Mouse (Mus musculus): ENCODE results near the gene Ctsll3. TPM values are rescaled to one million over a fixed set of nuclear protein-coding genes. Genes with fewer than 3 reads are reported as not detected.
A peak's percentile ranks its signal among the peaks of the same experiment; 100 is the strongest.

The Ctsll3 gene
- total and polyA plus RNA-seq, 3 experiments: not detected

GRCm38 (mm10) chr13:60819469-60819868 lies 16.8 kb upstream of the Ctsll3 start:
- DNase-seq (ENCODE audit: low read depth, low spot score): peak; percentile 4
- no peaks in the 10 kb centered on the region for H3K4me1 ChIP-seq (ENCODE audit: control insufficient read depth in 1 of 2, insufficient read depth in 2 of 2, low read length in 2 of 2)
- H3K36me3 ChIP-seq (ENCODE audit: control insufficient read depth in 1 of 2, insufficient read depth in 2 of 2, low read length in 2 of 2): no peaks in the 10 kb centered on the region

GRCm38 (mm10) chr13:60813722-60814121 lies 11.1 kb upstream of the Ctsll3 start:
- Histone ChIP-seq H3K9ac (ENCODE audit: control insufficient read depth, low read depth, low read length, poor library complexity, severe bottlenecking) (no peak overlapping the region), H3K9me3 (replicated peaks; ENCODE audit: insufficient read depth, low read length) (no peaks in the 10 kb centered on the region), H3K27ac (ENCODE audit: control insufficient read depth, low read depth, low read length) (no peak overlapping the region), H3K4me1 (ENCODE audit: control insufficient read depth in 1 of 2, insufficient read depth in 2 of 2, low read length in 2 of 2) (no peaks in the 10 kb centered on the region), H3K27me3 (ENCODE audit: control insufficient read depth in 1 of 2, insufficient read depth in 2 of 2, low read length in 2 of 2) (no peaks in the 10 kb centered on the region), H3K79me2 (ENCODE audit: control insufficient read depth, insufficient read depth, low read length, poor library complexity) (no peaks in the 10 kb centered on the region), H3K4me3 (ENCODE audit: control insufficient read depth in 1 of 2, insufficient read depth in 1 of 2, low read depth in 2 of 2, low read length in 2 of 2) (no peak overlapping the region), H3K36me3 (ENCODE audit: control insufficient read depth in 1 of 2, insufficient read depth in 2 of 2, low read length in 2 of 2) (no peaks in the 10 kb centered on the region)
- DNase-seq (ENCODE audit: low read depth, low spot score): no peak
- no peak for TF ChIP-seq JUND (IDR thresholded peaks at IDR 0.05; ENCODE audit: low read depth, low read length)
- no peak for TF ChIP-seq POLR2AphosphoS2 (IDR thresholded peaks at IDR 0.05; ENCODE audit: low read length)
- TF ChIP-seq SIN3A (IDR thresholded peaks at IDR 0.05; ENCODE audit: low read length): no peak
- TF ChIP-seq MEF2A (IDR thresholded peaks at IDR 0.05; ENCODE audit: extremely low read depth, insufficient replicate concordance, low read depth, low read length, poor library complexity, severe bottlenecking): no peak
- TF ChIP-seq ETS1 (IDR thresholded peaks at IDR 0.05; ENCODE audit: low read depth, low read length): no peak
- no peak for TF ChIP-seq KAT2A (conservative IDR thresholded peaks at IDR 0.05; ENCODE audit: low read depth, low read length)
- no peak for TF ChIP-seq MAX (IDR thresholded peaks at IDR 0.05; ENCODE audit: low read length)
- TF ChIP-seq USF2 (IDR thresholded peaks at IDR 0.05; ENCODE audit: borderline replicate concordance in 1 of 2, insufficient read depth in 1 of 2, low read depth in 1 of 2, low read length in 2 of 2): no peak
- no peak for TF ChIP-seq ELF1 (IDR thresholded peaks at IDR 0.05; ENCODE audit: low read depth, low read length)
- no peak for TF ChIP-seq USF1 (IDR thresholded peaks at IDR 0.05; ENCODE audit: low read depth, low read length)

More at GRCm38 (mm10) chr13:60819469-60819868, 16.8 kb upstream of the Ctsll3 start:
- H3K4me3 ChIP-seq (ENCODE audit: control insufficient read depth in 1 of 2, insufficient read depth in 1 of 2, low read depth in 2 of 2, low read length in 2 of 2): no peak overlapping the region
- no peak overlapping the region for H3K9ac ChIP-seq (ENCODE audit: control insufficient read depth, low read depth, low read length, poor library complexity, severe bottlenecking)
- H3K79me2 ChIP-seq (ENCODE audit: control insufficient read depth, insufficient read depth, low read length, poor library complexity): no peaks in the 10 kb centered on the region
- H3K27me3 ChIP-seq (ENCODE audit: control insufficient read depth in 1 of 2, insufficient read depth in 2 of 2, low read length in 2 of 2): no peaks in the 10 kb centered on the region
- H3K27ac ChIP-seq (ENCODE audit: control insufficient read depth, low read depth, low read length): no peak overlapping the region
- H3K9me3 ChIP-seq (replicated peaks; ENCODE audit: insufficient read depth, low read length): no peaks in the 10 kb centered on the region
- TF ChIP-seq CTCF (IDR thresholded peaks at IDR 0.05 in 2 of 3, conservative IDR thresholded peaks at IDR 0.05 in 1 of 3; ENCODE audit: control insufficient read depth in 1 of 3, insufficient read depth in 1 of 3, low read depth in 2 of 3, low read length in 3 of 3, poor library complexity in 1 of 3, severe bottlenecking in 1 of 3): peak in 2 of 3 experiments; percentile 30 to 32; a peak in 2 of 6 replicates
- 0 out of 2 replicates have a peak, but pooled peaks have one; percentile 35 for TF ChIP-seq SMC3 (IDR thresholded peaks at IDR 0.05; ENCODE audit: low read depth, low read length)
- peak; percentile 34 for TF ChIP-seq RAD21 (IDR thresholded peaks at IDR 0.05; ENCODE audit: low read depth, low read length)
- no peak for TF ChIP-seq USF1 (IDR thresholded peaks at IDR 0.05; ENCODE audit: low read depth, low read length)

- TF ChIP-seq UBTF (IDR thresholded peaks at IDR 0.05; ENCODE audit: borderline replicate concordance, insufficient read depth, low read depth, low read length): no peak
- TF ChIP-seq SMC3 (IDR thresholded peaks at IDR 0.05; ENCODE audit: low read depth, low read length): no peak
- no peak for TF ChIP-seq POLR2AphosphoS2 (IDR thresholded peaks at IDR 0.05; ENCODE audit: low read length)
- TF ChIP-seq E2F4 (IDR thresholded peaks at IDR 0.05; ENCODE audit: borderline replicate concordance, low read depth, low read length): no peak
- no peak for TF ChIP-seq JUND (IDR thresholded peaks at IDR 0.05; ENCODE audit: low read depth, low read length)
- no peak for DNase-seq (ENCODE audit: low read depth, low spot score)
- H3K27me3 ChIP-seq (ENCODE audit: control insufficient read depth in 1 of 2, insufficient read depth in 2 of 2, low read length in 2 of 2): no peaks in the 10 kb centered on the region
- no peak overlapping the region for H3K4me3 ChIP-seq (ENCODE audit: control insufficient read depth in 1 of 2, insufficient read depth in 1 of 2, low read depth in 2 of 2, low read length in 2 of 2)
- H3K9me3 ChIP-seq (replicated peaks; ENCODE audit: insufficient read depth, low read length): no peaks in the 10 kb centered on the region
- H3K4me1 ChIP-seq (ENCODE audit: control insufficient read depth in 1 of 2, insufficient read depth in 2 of 2, low read length in 2 of 2): no peaks in the 10 kb centered on the region
- H3K36me3 ChIP-seq (ENCODE audit: control insufficient read depth in 1 of 2, insufficient read depth in 2 of 2, low read length in 2 of 2): no peaks in the 10 kb centered on the region
- H3K27ac ChIP-seq (ENCODE audit: control insufficient read depth, low read depth, low read length): no peak overlapping the region
- no peak overlapping the region for H3K9ac ChIP-seq (ENCODE audit: control insufficient read depth, low read depth, low read length, poor library complexity, severe bottlenecking)
- no peaks in the 10 kb centered on the region for H3K79me2 ChIP-seq (ENCODE audit: control insufficient read depth, insufficient read depth, low read length, poor library complexity)
These were observed 10.1 kb upstream of the Ctsll3 start for GRCm38 (mm10) chr13:60812768-60813167.

All from MEL (cell line).